Mouse (Mus musculus): ENCODE measurements around the gene Sstr3.

GRCm38 (mm10) chr15:78532566-78533345 lies 11.7 kb downstream of the Sstr3 start:
- TF ChIP-seq POLR2A (IDR thresholded peaks at IDR 0.05; ENCODE audit: insufficient read depth, low read depth, low read length) (no peak), CTCF (IDR thresholded peaks at IDR 0.05; ENCODE audit: insufficient read depth, low read depth, low read length) (no peak)
